Mouse (Mus musculus): Measurements from ENCODE around the gene Gm614. TPM values are rescaled to one million over a fixed set of nuclear protein-coding genes. Genes with fewer than 3 reads are reported as not detected.
A peak's percentile ranks its signal among the peaks of the same experiment; 100 is the strongest.

Gene Gm614
- polyA plus RNA-seq, 1 experiment from 2014 or later: 1.1 TPM

- peak; percentile 69 for DNase-seq (ENCODE audit: low spot score)
Measured at GRCm38 (mm10) chrX:101260441-101261325, 3.1 kb downstream of the Gm614 start.

DNA sequence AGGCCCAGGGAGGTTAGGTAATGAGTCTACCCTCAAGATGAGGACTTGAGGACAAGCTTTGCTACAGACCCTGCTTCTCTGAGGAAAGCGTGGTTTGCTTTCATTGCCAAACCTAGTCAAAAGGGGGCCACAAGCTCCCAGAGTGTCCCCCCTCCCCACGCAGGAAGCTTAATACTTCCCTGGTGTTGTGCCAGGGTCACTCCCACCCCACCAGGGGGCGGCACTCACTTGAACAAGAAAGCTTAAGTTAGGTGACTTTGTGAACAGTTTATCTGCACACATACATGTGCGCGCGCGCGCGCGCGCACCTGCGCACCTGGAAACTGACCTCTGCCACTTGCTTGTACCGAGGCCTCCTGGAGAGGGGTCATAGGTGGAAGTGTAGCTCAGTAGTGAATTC, 7.2 kb downstream of the Gm614 start:
- peak; percentile 67 for DNase-seq (ENCODE audit: low spot score)

- DNase-seq (ENCODE audit: low spot score): no peak
Measured at GRCm38 (mm10) chrX:101254740-101255139, 9.1 kb downstream of the Gm614 start.

- DNase-seq (ENCODE audit: low spot score): peak; percentile 89
Measured at GRCm38 (mm10) chrX:101253952-101254729, 9.7 kb downstream of the Gm614 start, which contains the start of gene Foxo4. Foxo4 (plus strand) TSS chrX:101254528.

DNA sequence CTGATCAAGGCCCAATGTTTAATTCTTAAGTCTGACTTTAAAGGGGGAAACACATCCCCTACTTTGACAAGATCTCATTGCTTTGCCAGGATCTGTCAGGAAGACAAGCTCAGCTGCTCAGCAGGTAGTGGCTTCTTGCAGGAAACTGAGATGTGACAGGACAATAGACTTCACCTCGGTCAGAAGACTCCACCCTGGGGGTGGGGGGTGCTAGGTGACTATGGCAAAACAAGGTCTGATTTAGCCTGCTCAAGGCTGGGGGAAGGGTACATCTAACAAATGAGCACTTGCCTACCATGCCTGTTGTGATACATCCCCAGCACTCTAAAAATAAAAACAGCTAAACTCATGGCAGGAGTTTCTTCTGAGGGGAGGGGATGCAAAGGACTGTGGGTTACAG, 18.8 kb downstream of the Gm614 start:
- DNase-seq (ENCODE audit: low spot score): no peak

DNA sequence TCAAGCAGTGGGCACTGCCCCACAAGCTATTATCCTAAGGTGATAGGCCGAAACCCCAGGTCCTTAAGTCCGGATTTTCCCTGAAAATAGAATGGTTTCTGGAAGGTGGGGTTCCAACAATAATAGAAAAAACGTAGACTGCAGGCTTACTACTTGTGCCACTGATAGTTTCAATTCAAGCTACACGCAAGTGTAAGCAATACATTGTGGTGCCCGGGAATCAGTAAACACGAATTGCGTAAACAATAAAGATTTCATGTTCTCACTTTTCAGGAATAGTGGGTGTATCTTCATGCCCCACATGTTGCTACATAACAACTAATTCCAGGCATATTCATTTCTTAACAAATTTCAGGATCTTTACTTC, 41.0 kb downstream of the Gm614 start:
- DNase-seq (ENCODE audit: low spot score): no peak

- DNase-seq (ENCODE audit: low spot score): peak; percentile 90
Measured at GRCm38 (mm10) chrX:101221834-101222795, 41.7 kb downstream of the Gm614 start, which contains the start of gene Snx12. Snx12 (minus strand) TSS chrX:101222563.

Other genes starting within 250 kb of the Gm614 start
- 0.10 and 2.3 TPM in 2 replicates for gene Tex11, start 204.3 kb downstream of the Gm614 start, polyA plus RNA-seq (2015; fragmentation: Nextera tagmentation; extraction: Ambion mirVana)
- 0.55 and 0.84 TPM in 2 replicates for gene Slc7a3, start 178.0 kb downstream of the Gm614 start, polyA plus RNA-seq (2015; fragmentation: Nextera tagmentation; extraction: Ambion mirVana)
- 38.6 and 40.4 TPM in 2 replicates for gene Snx12, start 41.4 kb downstream of the Gm614 start, polyA plus RNA-seq (2015; fragmentation: Nextera tagmentation; extraction: Ambion mirVana)
- gene Foxo4, start 9.5 kb downstream of the Gm614 start, polyA plus RNA-seq (2015; fragmentation: Nextera tagmentation; extraction: Ambion mirVana): 2.9 and 4.2 TPM in 2 replicates
- 334 and 367 TPM in 2 replicates for gene Il2rg, start 4.3 kb upstream of the Gm614 start, polyA plus RNA-seq (2015; fragmentation: Nextera tagmentation; extraction: Ambion mirVana)
- not detected in 2 replicates for gene Gm20489, start 5.0 kb upstream of the Gm614 start, polyA plus RNA-seq (2015; fragmentation: Nextera tagmentation; extraction: Ambion mirVana)
- 25.8 and 33.0 TPM in 2 replicates for gene Med12, start 10.0 kb upstream of the Gm614 start, polyA plus RNA-seq (2015; fragmentation: Nextera tagmentation; extraction: Ambion mirVana)
- 0.09 and 0.12 TPM in 2 replicates for gene Nlgn3, start 35.2 kb upstream of the Gm614 start, polyA plus RNA-seq (2015; fragmentation: Nextera tagmentation; extraction: Ambion mirVana)
- gene Gjb1, start 112.4 kb upstream of the Gm614 start, polyA plus RNA-seq (2015; fragmentation: Nextera tagmentation; extraction: Ambion mirVana): 0.09 TPM in 1 of 2 replicates, not detected in the other
- 23.9 and 26.8 TPM in 2 replicates for gene Zmym3, start 156.9 kb upstream of the Gm614 start, polyA plus RNA-seq (2015; fragmentation: Nextera tagmentation; extraction: Ambion mirVana)
- gene Nono, start 165.3 kb upstream of the Gm614 start, polyA plus RNA-seq (2015; fragmentation: Nextera tagmentation; extraction: Ambion mirVana): 313 and 367 TPM in 2 replicates
- gene Itgb1bp2, start 185.1 kb upstream of the Gm614 start, polyA plus RNA-seq (2015; fragmentation: Nextera tagmentation; extraction: Ambion mirVana): 1.1 and 1.2 TPM in 2 replicates

Data from thymus, postnatal 0 days (tissue).